Mouse (Mus musculus) activated CD4-positive, CD25-positive, alpha-beta regulatory T cell, adult 4 months (primary cell): ENCODE results near the gene Ap2b1. TPM values are rescaled to one million over a fixed set of nuclear protein-coding genes. Genes with fewer than 3 reads are reported as not detected.
"Not testable (repeated sequence)": the region's sequence is repeated elsewhere in the genome, so short reads cannot be mapped to it uniquely, and the experiment has no call there.

Experiments used
- ATAC-seq: one replicate; pipeline ENCODE4 v1.8.0; 2017
- polyA plus RNA-seq, 2 experiments: library from polyadenylated mRNA; unstranded; fragments of 100-300 nt; shearing (Covaris generic); gene quantifications; one replicate each; pipeline ENCODE4 v1.2.1; 2017

Gene Ap2b1
- polyA plus RNA-seq, 2 experiments from 2014 or later: 51.1 to 58.1 TPM

GRCm38 (mm10) chr11:83301431-83301831 lies 2.6 kb downstream of the Ap2b1 start:
- ATAC-seq: no peak

GRCm38 (mm10) chr11:83302124-83302523 lies 3.3 kb downstream of the Ap2b1 start:
- ATAC-seq: no peak

- ATAC-seq: peak; percentile 79
Measured at GRCm38 (mm10) chr11:83302526-83303251, 3.9 kb downstream of the Ap2b1 start, which contains the start of gene Pex12. Gene Pex12, minus strand, starts transcription at chr11:83302586.

- ATAC-seq: no peak
Measured at GRCm38 (mm10) chr11:83303751-83304150, 4.9 kb downstream of the Ap2b1 start.

GRCm38 (mm10) chr11:83304485-83304884 lies 5.7 kb downstream of the Ap2b1 start:
- ATAC-seq: no peak

- ATAC-seq: no peak
Measured at GRCm38 (mm10) chr11:83306700-83307253, 8.0 kb downstream of the Ap2b1 start.

GRCm38 (mm10) chr11:83312471-83312870 lies 13.6 kb downstream of the Ap2b1 start:
- no peak for ATAC-seq

GRCm38 (mm10) chr11:83319048-83319447 lies 20.2 kb downstream of the Ap2b1 start:
- ATAC-seq: no peak

- ATAC-seq: not testable (repeated sequence)
Measured at GRCm38 (mm10) chr11:83326692-83327091, 27.9 kb downstream of the Ap2b1 start.

- ATAC-seq: no peak
Measured at GRCm38 (mm10) chr11:83327427-83327826, 28.6 kb downstream of the Ap2b1 start.

- ATAC-seq: no peak
Measured at GRCm38 (mm10) chr11:83335826-83336225, 37.0 kb downstream of the Ap2b1 start.

GRCm38 (mm10) chr11:83339705-83340104 lies 40.9 kb downstream of the Ap2b1 start:
- no peak for ATAC-seq

GRCm38 (mm10) chr11:83341716-83342245 lies 43.0 kb downstream of the Ap2b1 start:
- ATAC-seq: no peak

- no peak for ATAC-seq
Measured at GRCm38 (mm10) chr11:83355428-83355827, 56.6 kb downstream of the Ap2b1 start.

- ATAC-seq: no peak
Measured at GRCm38 (mm10) chr11:83357421-83357820, 58.6 kb downstream of the Ap2b1 start.

GRCm38 (mm10) chr11:83364656-83365055 lies 65.8 kb downstream of the Ap2b1 start:
- ATAC-seq: no peak

GRCm38 (mm10) chr11:83371267-83371666 lies 72.4 kb downstream of the Ap2b1 start:
- ATAC-seq: no peak

- ATAC-seq: no peak
Measured at GRCm38 (mm10) chr11:83379745-83380341, 81.0 kb downstream of the Ap2b1 start.

GRCm38 (mm10) chr11:83382876-83383531 lies 84.2 kb downstream of the Ap2b1 start:
- no peak for ATAC-seq

- ATAC-seq: no peak
Measured at GRCm38 (mm10) chr11:83383532-83383887, 84.7 kb downstream of the Ap2b1 start.

GRCm38 (mm10) chr11:83393062-83393461 lies 94.2 kb downstream of the Ap2b1 start:
- no peak for ATAC-seq

- no peak for ATAC-seq
Measured at GRCm38 (mm10) chr11:83394802-83395439, 96.1 kb downstream of the Ap2b1 start.

- ATAC-seq: no peak
Measured at GRCm38 (mm10) chr11:83397626-83398025, 98.8 kb downstream of the Ap2b1 start.
